Mouse (Mus musculus): ENCODE results near the gene Elovl4. TPM values are rescaled to one million over a fixed set of nuclear protein-coding genes. Genes with fewer than 3 reads are reported as not detected.

The Elovl4 gene
- not detected in 2 replicates for total RNA-seq (2017)

DNA sequence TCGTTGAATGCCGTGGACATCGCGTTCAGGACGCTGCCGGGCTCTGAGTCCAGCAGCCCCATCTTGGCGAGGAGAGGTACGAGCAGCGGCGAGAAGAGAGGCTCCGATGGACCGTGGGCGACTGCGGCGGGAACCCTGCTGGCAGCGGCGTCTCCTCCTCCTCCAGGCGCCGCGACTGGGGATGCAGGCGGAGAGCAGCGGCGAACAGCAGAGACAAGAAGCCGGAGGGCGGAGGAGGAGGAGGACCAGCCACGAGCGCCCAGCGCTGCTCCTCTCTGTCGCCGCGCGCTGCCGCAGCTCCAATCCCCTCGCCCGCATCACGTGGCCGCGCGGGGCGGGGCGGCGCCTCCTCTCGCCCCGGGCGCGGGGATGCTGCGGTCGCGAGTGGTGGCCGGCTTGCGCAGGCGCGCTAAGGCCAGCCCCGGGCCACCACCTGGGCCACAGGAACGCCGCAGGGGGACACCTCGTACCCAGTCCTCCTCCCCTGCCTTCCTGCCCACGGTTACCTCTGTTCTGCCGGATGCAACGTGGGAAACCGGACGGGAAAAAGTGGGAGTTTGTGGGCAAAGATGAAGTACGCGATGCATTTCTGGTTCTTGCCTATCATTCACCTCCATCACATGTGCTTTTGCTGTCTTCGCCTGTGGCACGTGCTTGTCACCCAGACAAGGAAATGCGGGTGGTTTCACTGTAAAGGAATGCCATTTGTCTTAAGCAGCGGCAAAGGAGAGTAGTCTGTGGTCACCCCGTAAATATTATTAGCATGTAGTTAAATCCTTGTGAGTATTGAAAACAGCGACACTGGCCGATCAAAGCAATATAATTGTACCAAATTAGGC, at the start of gene Elovl4:
Elovl4 (minus strand) TSS at position 301 of the 839 bp plus-strand sequence.
- peak; percentile 5; the same call in 1 of the 2 replicates for ATAC-seq (ENCODE audit: extremely low read depth, insufficient number of reproducible peaks, low FRiP score, poor library complexity, severe bottlenecking)

- no peak for ATAC-seq (ENCODE audit: extremely low read depth, insufficient number of reproducible peaks, low FRiP score, poor library complexity, severe bottlenecking)
Observed at GRCm38 (mm10) chr9:83852464-83852863, 46.4 kb upstream of the Elovl4 start.

DNA sequence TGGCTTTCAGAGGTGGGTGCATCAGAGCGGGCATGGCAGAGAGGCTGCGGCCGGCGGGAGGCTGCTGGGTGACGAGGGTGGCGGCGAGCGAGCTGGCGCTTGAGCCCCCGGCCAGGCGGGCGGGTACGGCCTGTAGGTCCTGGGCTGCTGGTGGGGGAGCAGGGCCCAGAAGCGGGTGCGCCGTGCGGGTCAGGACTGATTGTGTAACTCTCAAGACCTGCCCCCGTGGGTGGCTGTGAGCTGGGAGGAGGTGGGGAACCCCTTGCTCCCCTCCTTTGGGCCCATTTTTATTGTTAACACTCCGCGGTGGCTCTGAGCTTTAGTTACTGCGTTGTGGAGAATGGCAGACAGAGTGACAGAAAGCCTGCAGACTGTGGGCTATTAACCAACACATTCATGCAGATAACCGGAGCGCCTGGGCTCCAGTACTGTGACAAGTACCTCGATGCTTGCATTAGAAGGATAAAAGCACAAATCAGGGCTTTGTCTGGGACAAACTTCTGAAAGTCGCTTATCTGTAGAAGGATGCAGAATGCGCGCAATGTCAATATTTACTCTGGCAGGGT, 28.8 kb upstream of the Elovl4 start:
- no peak for ATAC-seq (ENCODE audit: extremely low read depth, insufficient number of reproducible peaks, low FRiP score, poor library complexity, severe bottlenecking)

GRCm38 (mm10) chr9:83833811-83834747, 28.0 kb upstream of the Elovl4 start, which contains the start of gene Ttk:
Ttk (plus strand) TSS chr9:83834689.
- ATAC-seq (ENCODE audit: extremely low read depth, insufficient number of reproducible peaks, low FRiP score, poor library complexity, severe bottlenecking): peak; percentile 99

DNA sequence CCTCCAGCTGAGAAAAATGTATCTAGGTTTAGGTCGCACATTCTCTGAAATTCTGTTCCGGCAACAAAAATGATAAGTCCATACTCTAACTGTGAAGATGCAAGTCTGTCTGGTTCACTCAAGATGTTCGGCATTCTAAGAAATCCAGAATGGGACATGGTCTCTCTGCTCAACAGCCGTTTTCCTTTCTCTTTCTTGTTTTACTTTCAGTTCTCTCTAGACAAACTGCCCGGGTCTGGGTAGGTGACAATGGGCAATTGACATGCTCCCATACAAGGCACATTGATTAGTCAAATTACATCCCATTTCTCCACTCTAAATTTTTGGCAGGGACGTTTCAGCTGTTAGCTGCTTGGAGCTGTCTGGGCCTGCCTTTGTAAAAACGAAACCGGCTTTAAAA, 25.1 kb upstream of the Elovl4 start:
- ATAC-seq (ENCODE audit: extremely low read depth, insufficient number of reproducible peaks, low FRiP score, poor library complexity, severe bottlenecking): no peak

DNA sequence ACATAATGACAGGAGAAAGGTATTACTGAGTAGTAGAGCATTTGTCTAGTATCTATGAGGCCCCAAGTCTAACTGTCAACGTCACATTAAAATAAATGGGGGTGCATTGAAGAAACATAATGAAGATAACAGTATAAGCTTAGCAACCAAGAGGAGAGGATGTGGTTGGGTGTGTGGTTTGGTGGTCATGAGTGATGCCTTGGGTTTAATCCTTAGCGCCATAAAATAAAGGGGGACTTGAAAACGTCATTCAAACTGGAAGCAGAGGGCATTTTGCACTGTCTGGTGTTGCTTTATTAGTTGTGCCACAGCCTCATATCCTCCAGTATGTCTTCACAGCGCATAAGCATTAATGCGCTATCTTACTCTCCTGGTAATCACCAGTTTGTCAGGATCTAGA, 23.8 kb upstream of the Elovl4 start:
- no peak for ATAC-seq (ENCODE audit: extremely low read depth, insufficient number of reproducible peaks, low FRiP score, poor library complexity, severe bottlenecking)

- no peak for ATAC-seq (ENCODE audit: extremely low read depth, insufficient number of reproducible peaks, low FRiP score, poor library complexity, severe bottlenecking)
Observed at GRCm38 (mm10) chr9:83822925-83823324, 16.8 kb upstream of the Elovl4 start.

- no peak for ATAC-seq (ENCODE audit: extremely low read depth, insufficient number of reproducible peaks, low FRiP score, poor library complexity, severe bottlenecking)
Observed at GRCm38 (mm10) chr9:83820976-83821375, 14.9 kb upstream of the Elovl4 start.

DNA sequence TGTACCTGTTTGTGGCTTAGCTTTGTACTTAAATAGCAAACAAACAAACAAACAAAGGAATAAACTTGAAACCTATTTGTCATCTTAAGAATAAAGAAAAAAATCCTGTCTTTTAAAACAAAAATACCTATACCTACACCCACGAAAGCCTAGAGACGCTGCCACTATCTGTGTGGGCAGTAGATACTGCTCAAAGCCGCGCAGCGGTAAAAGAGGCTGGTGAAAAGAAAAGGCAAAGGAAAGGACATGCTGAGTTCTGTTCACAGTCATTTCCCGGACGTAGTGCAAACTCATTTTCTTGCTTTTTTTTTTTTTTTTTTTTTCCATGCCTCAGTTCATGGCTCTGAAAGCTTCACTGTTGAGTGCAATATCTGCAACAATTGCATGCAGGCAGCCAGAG, 13.1 kb upstream of the Elovl4 start:
- ATAC-seq (ENCODE audit: extremely low read depth, insufficient number of reproducible peaks, low FRiP score, poor library complexity, severe bottlenecking): no peak

GRCm38 (mm10) chr9:83807562-83807961, 1.5 kb upstream of the Elovl4 start:
- peak; percentile 59 for ATAC-seq (ENCODE audit: extremely low read depth, insufficient number of reproducible peaks, low FRiP score, poor library complexity, severe bottlenecking)

GRCm38 (mm10) chr9:83805164-83805976, 707 bp downstream of the Elovl4 start:
- ATAC-seq (ENCODE audit: extremely low read depth, insufficient number of reproducible peaks, low FRiP score, poor library complexity, severe bottlenecking): peak; percentile 3

GRCm38 (mm10) chr9:83804341-83804740, 1.7 kb downstream of the Elovl4 start:
- no peak for ATAC-seq (ENCODE audit: extremely low read depth, insufficient number of reproducible peaks, low FRiP score, poor library complexity, severe bottlenecking)

- no peak for ATAC-seq (ENCODE audit: extremely low read depth, insufficient number of reproducible peaks, low FRiP score, poor library complexity, severe bottlenecking)
Observed at GRCm38 (mm10) chr9:83797898-83798297, 8.2 kb downstream of the Elovl4 start.

DNA sequence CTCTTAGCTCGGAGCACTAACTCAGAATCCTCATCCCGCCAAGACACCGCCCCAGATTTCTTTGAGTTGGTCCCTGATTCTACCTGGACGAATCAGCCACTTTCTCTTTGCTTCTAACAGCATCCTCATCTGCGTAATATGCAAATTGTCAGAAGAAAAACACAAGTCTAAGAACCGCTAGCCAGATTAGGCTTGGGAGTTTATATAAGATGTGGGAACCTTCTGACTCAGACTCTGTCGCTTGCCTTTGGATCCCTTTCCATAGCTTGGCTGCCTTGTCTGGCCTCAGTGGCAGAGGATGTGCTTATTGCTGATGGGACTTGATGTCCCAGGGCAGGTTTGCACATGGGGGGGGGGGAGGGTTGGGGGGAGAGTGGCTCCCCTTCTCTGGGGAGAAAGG, 9.2 kb downstream of the Elovl4 start:
- ATAC-seq (ENCODE audit: extremely low read depth, insufficient number of reproducible peaks, low FRiP score, poor library complexity, severe bottlenecking): no peak

GRCm38 (mm10) chr9:83789326-83789725, 16.8 kb downstream of the Elovl4 start:
- no peak for ATAC-seq (ENCODE audit: extremely low read depth, insufficient number of reproducible peaks, low FRiP score, poor library complexity, severe bottlenecking)

- ATAC-seq (ENCODE audit: extremely low read depth, insufficient number of reproducible peaks, low FRiP score, poor library complexity, severe bottlenecking): no peak
Observed at GRCm38 (mm10) chr9:83785501-83785900, 20.6 kb downstream of the Elovl4 start.

GRCm38 (mm10) chr9:83778317-83778960, 27.6 kb downstream of the Elovl4 start:
- ATAC-seq (ENCODE audit: extremely low read depth, insufficient number of reproducible peaks, low FRiP score, poor library complexity, severe bottlenecking): no peak

DNA sequence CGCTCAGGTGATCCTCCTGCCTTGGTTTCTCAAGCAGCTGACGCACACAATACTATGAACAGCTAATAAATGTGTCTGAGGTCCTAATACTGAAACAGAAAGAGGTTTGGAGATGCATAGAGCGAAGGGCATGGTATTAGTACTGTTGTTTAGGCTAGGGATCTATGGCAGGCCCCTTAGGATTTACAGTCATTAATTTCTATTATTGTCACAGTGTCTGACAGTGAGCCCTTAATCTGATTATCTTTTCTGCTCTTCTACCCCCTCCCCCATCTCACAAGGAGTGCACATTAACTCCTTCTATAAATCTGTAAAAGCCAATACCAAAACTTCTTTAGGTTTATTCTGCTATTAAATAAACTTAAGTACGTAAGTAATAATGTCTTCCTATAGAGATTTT, 44.8 kb downstream of the Elovl4 start:
- no peak for ATAC-seq (ENCODE audit: extremely low read depth, insufficient number of reproducible peaks, low FRiP score, poor library complexity, severe bottlenecking)
